Mouse (Mus musculus) embryonic fibroblast, embryonic 13.5 days (primary cell): Measurements from ENCODE around the gene Olfr612.
"Not testable (repeated sequence)": the region's sequence is repeated elsewhere in the genome, so short reads cannot be mapped to it uniquely, and the experiment has no call there.

ENCODE experiments used
- CTCF ChIP-seq: IDR thresholded peaks from 2 replicates; pipeline ENCODE4 v1.5.1; 2011; ENCODE audit warnings: mild to moderate bottlenecking, control low read depth, low read length, moderate library complexity, borderline replicate concordance; ENCODE audit not compliant: insufficient read depth
- POLR2A ChIP-seq: IDR thresholded peaks from 2 replicates; pipeline ENCODE4 v1.6.1; 2011; ENCODE audit warnings: low read depth, mild to moderate bottlenecking, control low read depth, low read length, moderate library complexity

- not testable (repeated sequence) for TF ChIP-seq CTCF, POLR2A
Measured at GRCm38 (mm10) chr7:103542617-103543016, at the start of gene Olfr612.
